Mouse (Mus musculus) bone marrow, adult 2 months (tissue): ENCODE measurements around the gene Rab8a. TPM values are rescaled to one million over a fixed set of nuclear protein-coding genes. Genes with fewer than 3 reads are reported as not detected.
A peak's percentile ranks its signal among the peaks of the same experiment; 100 is the strongest.
"Not testable (repeated sequence)": the region's sequence is repeated elsewhere in the genome, so short reads cannot be mapped to it uniquely, and the experiment has no call there.

Source experiments
- H3K27ac ChIP-seq: fragments of 200-500 bp; 2 replicates; pipeline ENCODE4 v1.5.1; 2012; ENCODE audit warnings: low read depth, mild to moderate bottlenecking, control low read depth, inconsistent platforms, low read length; ENCODE audit not compliant: control insufficient read depth, poor library complexity, insufficient read depth
- H3K4me1 ChIP-seq: fragments of 200-500 bp; 2 replicates; pipeline ENCODE4 v1.6.1; 2011; ENCODE audit warnings: low read length; ENCODE audit not compliant: control insufficient read depth, insufficient read depth
- H3K4me3 ChIP-seq: fragments of 200-500 bp; replicated peaks from 2 replicates; pipeline ENCODE3; 2011; ENCODE audit warnings: mild to moderate bottlenecking, low read depth, low read length, control low read depth; ENCODE audit not compliant: control insufficient read depth
- CTCF ChIP-seq: fragments of 200-500 bp; IDR thresholded peaks from 2 replicates; pipeline ENCODE4 v1.5.1; 2011; ENCODE audit warnings: low read length, control low read depth; ENCODE audit not compliant: control insufficient read depth, insufficient read depth
- POLR2A ChIP-seq: fragments of 200-500 bp; IDR thresholded peaks from 2 replicates; pipeline ENCODE4 v1.6.1; 2011; ENCODE audit warnings: low read depth, mild to moderate bottlenecking, control low read depth, low read length, borderline replicate concordance; ENCODE audit not compliant: control insufficient read depth
- WGBS: fragments of 180-500 bp; shearing (Covaris S2); methylation state at CpG from one replicate; pipeline ENCODE4 v1.1.7; 2018; 5-methylcytosine and 5-hydroxymethylcytosine counted together
- polyA plus RNA-seq: library from polyadenylated mRNA; stranded (reverse); fragments of >200 nt; gene quantifications from 2 replicates; pipeline ENCODE4 v1.2.4, GENCODE M21; 2011; ENCODE audit warnings: low replicate concordance; ENCODE audit not compliant: missing spikeins, insufficient read depth, insufficient read length

Rab8a gene
- polyA plus RNA-seq: 36.5 and 38.5 TPM in 2 replicates

DNA sequence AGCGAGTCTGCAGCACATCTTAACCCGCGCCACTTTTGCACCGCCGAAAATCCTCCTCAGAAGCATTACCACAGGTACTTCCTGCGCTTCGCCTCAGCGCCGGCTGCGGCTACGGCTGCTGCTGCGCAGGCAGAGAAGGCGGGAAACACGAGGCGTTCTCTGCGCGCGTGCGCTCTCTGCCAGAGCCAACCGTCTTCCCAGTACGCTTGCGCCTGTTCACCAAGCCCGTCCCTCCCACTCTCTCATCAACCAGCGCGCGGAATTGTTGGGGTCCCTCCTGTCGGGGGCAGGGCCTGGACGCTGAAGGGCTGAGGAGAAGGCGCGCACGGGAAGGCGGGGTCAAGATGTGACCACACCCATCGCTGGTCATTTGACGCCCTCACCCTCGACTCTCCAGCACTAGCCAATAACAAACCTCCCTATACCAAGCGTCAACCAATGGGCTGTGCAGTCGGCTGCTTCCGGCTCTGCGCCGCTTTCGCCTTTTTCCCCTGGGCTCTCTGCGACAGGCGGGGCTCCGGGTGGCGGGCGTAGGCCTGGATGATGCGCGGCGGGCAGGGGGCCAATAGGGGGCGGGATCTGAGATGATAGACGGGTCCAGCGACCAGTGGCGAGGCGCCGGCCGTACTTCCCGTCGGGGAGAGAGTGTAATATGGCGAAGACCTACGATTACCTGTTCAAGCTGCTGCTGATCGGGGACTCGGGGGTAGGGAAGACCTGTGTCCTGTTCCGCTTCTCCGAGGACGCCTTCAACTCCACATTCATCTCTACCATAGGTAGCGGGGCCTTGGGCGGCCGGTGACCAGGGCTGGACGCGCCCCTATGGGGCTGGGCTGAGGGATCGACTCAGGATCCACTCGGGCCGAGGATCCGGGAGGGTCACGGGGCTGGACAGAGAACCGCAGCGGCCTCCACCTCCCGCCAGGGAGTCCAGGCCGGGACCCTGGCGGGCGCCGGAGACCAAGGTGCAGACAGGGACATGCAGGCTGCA is at the start of gene Rab8a:
TSS of gene Rab8a (plus strand) at position 494 of the 991 bp plus-strand sequence.
- H3K27ac ChIP-seq: peak within 1 kb of the TSS; percentile 92
- H3K4me3 ChIP-seq: peak within 1 kb of the TSS; percentile 78
- under 1% methylated on average over 82 of the region's 82 CpGs for WGBS
- H3K4me1 ChIP-seq: peaks cover 6% of the 10 kb centered on the region
- peak; percentile 95 for TF ChIP-seq POLR2A
- TF ChIP-seq CTCF: no peak

DNA sequence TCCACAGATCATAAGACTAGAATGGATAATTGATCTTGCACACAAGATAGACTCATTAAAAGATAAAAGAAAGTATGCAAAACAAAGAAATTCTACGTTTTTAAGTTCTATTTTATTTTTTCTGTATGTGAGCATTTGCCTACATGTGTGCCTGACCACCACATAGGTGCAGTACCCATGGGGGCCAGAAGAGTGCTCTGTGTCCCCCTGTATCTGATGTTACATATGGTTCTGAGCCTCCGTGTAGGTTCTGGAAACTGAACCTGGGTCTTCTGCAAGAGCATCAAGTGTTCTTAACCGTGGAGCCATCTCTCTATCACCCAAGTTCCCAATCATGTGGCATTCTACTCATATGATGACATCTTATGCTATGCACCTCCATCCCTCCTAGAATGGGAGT is 48.5 kb upstream of the Rab8a start:
- TF ChIP-seq CTCF: no peak
- WGBS: 75% methylated on average over 3 of the region's 3 CpGs
- Histone ChIP-seq H3K4me1 (peaks cover 1% of the 10 kb centered on the region; the same call in 1 of the 2 replicates), H3K4me3 (no peak overlapping the region), H3K27ac (no peak overlapping the region)

- H3K4me1 ChIP-seq: peaks cover 1% of the 10 kb centered on the region; the same call in 1 of the 2 replicates
- no peak overlapping the region for H3K27ac ChIP-seq
- TF ChIP-seq POLR2A (no peak), CTCF (no peak)
- H3K4me3 ChIP-seq: no peak overlapping the region
- 84% methylated on average over 2 of the region's 2 CpGs for WGBS
Measured at GRCm38 (mm10) chr8:72115202-72115601, 45.8 kb upstream of the Rab8a start.

DNA sequence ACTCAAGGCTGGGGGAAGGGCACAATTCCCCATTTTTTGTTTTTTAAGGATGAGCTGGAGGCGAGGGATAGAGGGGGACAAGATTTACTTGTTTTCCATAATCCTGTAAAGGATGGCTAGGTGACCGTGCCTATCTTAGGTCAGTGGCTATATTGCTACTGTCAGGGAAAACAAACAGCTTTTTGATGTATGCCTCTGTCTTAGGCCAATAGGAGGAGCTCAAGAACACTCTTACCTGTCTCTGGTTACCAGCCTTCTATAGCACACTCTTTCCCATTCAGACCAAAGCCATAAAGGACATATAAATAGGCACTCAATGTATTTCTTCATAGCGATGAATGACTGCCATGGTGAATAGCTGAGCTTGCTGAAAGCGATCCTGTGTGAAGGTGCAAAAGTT is 42.4 kb upstream of the Rab8a start:
- no peak overlapping the region for H3K27ac ChIP-seq
- H3K4me3 ChIP-seq: no peak overlapping the region
- TF ChIP-seq CTCF (no peak), POLR2A (no peak)
- no peaks in the 10 kb centered on the region for H3K4me1 ChIP-seq
- WGBS: 56% methylated on average over 4 of the region's 4 CpGs

- H3K4me1 ChIP-seq, H3K27ac ChIP-seq, H3K4me3 ChIP-seq: not testable (repeated sequence)
- 71% methylated on average over 3 of the region's 3 CpGs for WGBS
Measured at GRCm38 (mm10) chr8:72121486-72121885, 39.5 kb upstream of the Rab8a start.

GRCm38 (mm10) chr8:72121997-72122396 is 39.0 kb upstream of the Rab8a start:
- H3K4me1 ChIP-seq: no peaks in the 10 kb centered on the region
- H3K4me3 ChIP-seq: no peak overlapping the region
- TF ChIP-seq CTCF: no peak
- no peak for TF ChIP-seq POLR2A
- WGBS: 86% methylated on average over 1 of the region's 1 CpGs
- no peak overlapping the region for H3K27ac ChIP-seq

GRCm38 (mm10) chr8:72127834-72128233 is 33.2 kb upstream of the Rab8a start:
- Histone ChIP-seq H3K4me3 (no peak overlapping the region), H3K27ac (no peak overlapping the region), H3K4me1 (peaks cover 2% of the 10 kb centered on the region; the same call in 1 of the 2 replicates)
- TF ChIP-seq POLR2A (no peak), CTCF (no peak)
- 78% methylated on average over 1 of the region's 1 CpGs for WGBS

- no peak for TF ChIP-seq CTCF
- no peak for TF ChIP-seq POLR2A
- Histone ChIP-seq H3K27ac (no peak overlapping the region; the same call in 1 of the 2 replicates), H3K4me1 (peaks cover 3% of the 10 kb centered on the region; the same call in 1 of the 2 replicates), H3K4me3 (no peak overlapping the region)
- 64% methylated on average over 2 of the region's 2 CpGs for WGBS
Measured at GRCm38 (mm10) chr8:72131251-72131650, 29.7 kb upstream of the Rab8a start.

DNA sequence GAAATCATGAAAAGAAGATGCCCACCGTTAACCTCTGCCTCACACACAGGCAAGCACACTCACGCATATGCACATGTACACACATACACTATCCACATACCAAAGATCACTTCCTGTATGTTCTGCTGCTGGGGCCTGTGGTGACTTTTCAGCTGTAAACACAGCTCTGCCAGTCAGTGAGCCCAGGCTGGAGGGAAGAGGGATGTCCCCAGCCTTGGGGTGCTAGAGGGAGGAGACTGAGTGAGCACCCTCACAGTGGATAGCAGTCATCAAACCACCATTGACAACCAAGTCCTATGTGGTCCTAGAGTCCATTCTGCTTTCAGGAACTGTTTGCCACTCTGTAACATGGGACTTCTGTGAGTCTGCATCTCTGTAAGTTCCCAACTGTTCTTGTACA is 29.1 kb upstream of the Rab8a start:
- no peak overlapping the region for H3K27ac ChIP-seq
- peaks cover 3% of the 10 kb centered on the region; the same call in 1 of the 2 replicates for H3K4me1 ChIP-seq
- no peak overlapping the region for H3K4me3 ChIP-seq
- WGBS: 46% methylated on average over 2 of the region's 2 CpGs
- TF ChIP-seq CTCF (no peak), POLR2A (no peak)
